Mouse (Mus musculus): ENCODE measurements around the gene Spon2.

The Spon2 gene

GRCm38 (mm10) chr5:33218081-33218480 is at the start of gene Spon2:
TSS of gene Spon2 (minus strand) at chr5:33218455.
- CTCF ChIA-PET, result no interaction called here

- CTCF ChIA-PET, result no interaction called here
These were observed 36.2 kb upstream of the Spon2 start for GRCm38 (mm10) chr5:33254416-33254815.

GRCm38 (mm10) chr5:33248186-33248585 is 29.9 kb upstream of the Spon2 start:
- CTCF ChIA-PET, result no interaction called here

- CTCF ChIA-PET, result no interaction called here
These were observed 29.1 kb upstream of the Spon2 start for GRCm38 (mm10) chr5:33247387-33247786.

- CTCF ChIA-PET, result no interaction called here
These were observed 27.4 kb upstream of the Spon2 start for GRCm38 (mm10) chr5:33245701-33246100.

- CTCF ChIA-PET, result no interaction called here
These were observed 26.2 kb upstream of the Spon2 start for GRCm38 (mm10) chr5:33244377-33244920.

GRCm38 (mm10) chr5:33239934-33240333 is 21.7 kb upstream of the Spon2 start:
- CTCF ChIA-PET, result no interaction called here

- CTCF ChIA-PET, result no interaction called here
These were observed 21.0 kb upstream of the Spon2 start for GRCm38 (mm10) chr5:33239111-33239714.

- CTCF ChIA-PET, result no interaction called here
These were observed 20.0 kb upstream of the Spon2 start for GRCm38 (mm10) chr5:33238256-33238645.

- CTCF ChIA-PET, result no interaction called here
These were observed 19.5 kb upstream of the Spon2 start for GRCm38 (mm10) chr5:33237600-33238255.

GRCm38 (mm10) chr5:33234391-33235031 is 16.3 kb upstream of the Spon2 start:
- CTCF ChIA-PET, result no interaction called here

GRCm38 (mm10) chr5:33232791-33233190 is 14.5 kb upstream of the Spon2 start:
- CTCF ChIA-PET, result no interaction called here

GRCm38 (mm10) chr5:33230285-33230684 is 12.0 kb upstream of the Spon2 start:
- CTCF ChIA-PET, result no interaction called here

GRCm38 (mm10) chr5:33228428-33228827 is 10.2 kb upstream of the Spon2 start:
- CTCF ChIA-PET, result no interaction called here

GRCm38 (mm10) chr5:33225673-33226072 is 7.4 kb upstream of the Spon2 start:
- CTCF ChIA-PET, result no interaction called here

- CTCF ChIA-PET, result no interaction called here
These were observed 6.2 kb upstream of the Spon2 start for GRCm38 (mm10) chr5:33224491-33224890.

- CTCF ChIA-PET, result no interaction called here
These were observed 4.8 kb upstream of the Spon2 start for GRCm38 (mm10) chr5:33222841-33223744.

GRCm38 (mm10) chr5:33222389-33222788 is 4.1 kb upstream of the Spon2 start:
- CTCF ChIA-PET, result no interaction called here

GRCm38 (mm10) chr5:33220350-33221044 is 2.2 kb upstream of the Spon2 start:
- CTCF ChIA-PET, result no interaction called here

- CTCF ChIA-PET, result interaction anchor here (0.5 to 0.7 kb wide), 2 partner anchors 10 to 518 kb away, joined by 3 to 5 read pairs; no protein-coding TSS in a partner anchor
These were observed 1.6 kb upstream of the Spon2 start for GRCm38 (mm10) chr5:33219831-33220230.

GRCm38 (mm10) chr5:33218746-33219449 is 643 bp upstream of the Spon2 start:
- CTCF ChIA-PET, result interaction anchor here (0.7 kb wide), 1 partner anchor 9 kb away, joined by 3 read pairs; no protein-coding TSS in a partner anchor
